Mouse (Mus musculus) cerebellum, postnatal 36 days (tissue): ENCODE data around the gene Akr1b10.
"Not testable (repeated sequence)": the region's sequence is repeated elsewhere in the genome, so short reads cannot be mapped to it uniquely, and the experiment has no call there.

ENCODE experiments used
- DNase-seq, 2 experiments: peaks; one replicate each; pipeline ENCODE4 v3.0.0; 2021 to 2022; ENCODE audit warnings: mixed read lengths in 2 of 2

The Akr1b10 gene

DNA sequence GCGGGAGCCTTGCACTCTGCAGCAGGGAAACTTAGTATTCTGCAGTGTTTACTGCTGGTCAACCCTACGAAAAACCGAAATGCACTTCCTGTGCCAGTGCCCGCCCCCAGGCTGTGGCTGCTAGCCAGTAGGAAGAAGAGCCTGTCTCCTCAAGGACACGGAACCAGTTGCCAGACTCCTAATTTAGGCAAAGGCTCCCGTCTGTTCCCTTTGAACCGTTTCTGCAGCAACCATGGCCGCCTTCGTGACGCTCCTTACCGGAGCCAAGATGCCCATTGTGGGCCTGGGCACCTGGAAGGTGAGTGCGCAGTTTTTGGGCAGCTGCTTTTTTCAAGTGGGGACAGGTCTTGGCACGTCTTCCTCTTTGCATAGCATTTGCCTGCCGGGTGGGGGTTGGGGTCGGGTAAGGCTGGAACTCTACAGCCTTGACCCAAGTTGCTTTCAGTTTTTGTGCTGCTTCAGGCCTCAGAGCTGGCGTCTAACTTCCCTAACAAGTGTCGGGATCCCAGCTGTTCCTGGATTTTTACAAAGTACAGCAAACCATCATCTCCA is at the start of gene Akr1b10:
Gene Akr1b10 (plus strand): TSS at position 109 of the 552 bp plus-strand sequence.
- DNase-seq = peak; percentile 64 to 65

DNA sequence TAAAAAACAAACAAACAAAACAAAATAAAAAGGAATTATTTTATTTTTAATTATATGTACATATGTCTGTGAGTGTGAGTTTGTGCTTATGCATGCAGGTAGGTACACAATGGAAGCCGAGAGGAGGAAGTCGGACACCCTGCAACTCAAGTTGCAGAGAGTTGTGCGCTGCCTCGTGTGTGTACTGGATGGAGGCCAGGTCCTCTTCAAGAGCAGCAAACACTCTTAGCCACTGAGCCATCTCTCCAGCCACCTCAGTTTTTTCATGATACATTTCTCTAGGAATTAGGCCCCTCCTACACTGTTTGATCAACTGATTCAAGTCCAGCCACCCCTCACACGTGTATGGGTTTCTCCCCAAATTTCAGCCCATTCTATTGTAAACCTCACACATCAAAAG is 49.3 kb upstream of the Akr1b10 start:
- no peak for DNase-seq

DNA sequence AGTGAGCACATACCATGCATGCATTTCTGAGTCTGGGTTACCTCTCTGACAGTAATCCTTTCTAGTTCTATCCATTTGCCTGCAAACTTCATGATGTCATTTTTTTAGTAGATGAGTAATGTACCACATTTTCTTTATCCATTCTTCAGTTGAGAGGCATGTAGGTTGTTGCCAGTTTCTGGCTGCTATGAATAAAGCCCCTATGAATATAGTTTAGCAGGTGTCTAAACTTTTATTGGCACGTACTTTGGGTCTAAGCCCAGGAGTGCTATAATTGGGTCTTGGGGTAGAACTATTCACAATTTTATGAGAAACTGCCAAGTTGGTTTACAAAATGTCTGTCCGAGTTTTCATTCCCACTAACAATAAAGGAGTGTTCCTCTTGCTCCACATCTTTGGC is 46.2 kb upstream of the Akr1b10 start:
- DNase-seq = no peak

DNA sequence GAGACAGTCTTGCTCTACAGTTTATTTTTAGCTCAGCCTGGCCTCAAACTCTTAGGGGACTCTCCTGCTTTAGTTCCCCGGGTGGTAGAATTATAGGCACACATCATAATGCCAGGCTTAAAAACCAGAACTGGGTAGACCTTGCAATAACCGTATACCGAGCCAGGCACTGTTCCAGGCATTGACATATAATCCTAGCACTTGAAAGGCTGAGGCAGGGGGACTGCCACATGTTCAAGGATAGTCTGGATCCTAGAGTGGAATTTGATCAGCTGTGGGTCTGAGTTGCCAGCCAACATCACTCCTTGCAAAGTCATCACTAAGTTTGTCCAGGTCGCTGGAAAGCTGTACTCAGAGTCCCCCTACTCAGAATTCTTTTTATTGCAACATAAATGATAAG is 42.0 kb upstream of the Akr1b10 start:
- no peak for DNase-seq

DNA sequence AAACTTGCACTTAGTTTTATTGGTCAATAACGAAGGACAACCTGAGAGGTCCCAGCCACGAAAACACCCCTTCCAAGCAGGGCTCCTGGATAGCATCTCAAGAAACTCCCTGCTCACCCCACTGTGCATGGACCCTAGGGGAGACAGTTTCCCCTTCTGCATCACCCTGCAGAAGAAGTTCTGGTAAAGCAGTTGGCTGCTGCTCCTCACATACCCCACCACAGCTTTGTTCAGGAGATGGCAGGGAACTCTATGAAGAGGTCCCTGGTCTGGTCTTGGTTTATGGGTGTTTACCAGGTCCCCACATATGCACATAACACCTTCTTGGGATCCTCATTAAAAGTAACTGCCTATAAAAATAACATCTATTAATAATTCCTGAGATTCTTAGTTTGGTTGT is 41.5 kb upstream of the Akr1b10 start:
- no peak for DNase-seq

DNA sequence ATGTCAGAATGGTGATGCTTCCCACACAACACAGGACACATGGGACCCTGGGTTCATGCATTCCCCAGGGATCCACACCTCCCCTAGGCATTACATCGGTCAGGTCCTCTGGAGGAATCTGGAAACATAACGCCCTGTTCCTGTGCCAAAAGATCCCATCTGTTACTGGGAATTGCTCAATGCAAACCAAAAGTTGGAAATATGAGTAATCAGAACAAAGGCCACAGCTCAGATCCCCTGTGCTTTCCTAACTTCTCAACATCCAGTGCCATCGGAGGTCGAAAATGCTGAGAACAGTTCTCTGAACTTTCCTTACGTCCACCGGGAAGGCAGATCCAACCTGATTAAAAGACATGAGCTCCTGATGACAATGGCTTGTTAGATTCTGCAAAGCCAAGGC is 40.6 kb upstream of the Akr1b10 start:
- DNase-seq = no peak

DNA sequence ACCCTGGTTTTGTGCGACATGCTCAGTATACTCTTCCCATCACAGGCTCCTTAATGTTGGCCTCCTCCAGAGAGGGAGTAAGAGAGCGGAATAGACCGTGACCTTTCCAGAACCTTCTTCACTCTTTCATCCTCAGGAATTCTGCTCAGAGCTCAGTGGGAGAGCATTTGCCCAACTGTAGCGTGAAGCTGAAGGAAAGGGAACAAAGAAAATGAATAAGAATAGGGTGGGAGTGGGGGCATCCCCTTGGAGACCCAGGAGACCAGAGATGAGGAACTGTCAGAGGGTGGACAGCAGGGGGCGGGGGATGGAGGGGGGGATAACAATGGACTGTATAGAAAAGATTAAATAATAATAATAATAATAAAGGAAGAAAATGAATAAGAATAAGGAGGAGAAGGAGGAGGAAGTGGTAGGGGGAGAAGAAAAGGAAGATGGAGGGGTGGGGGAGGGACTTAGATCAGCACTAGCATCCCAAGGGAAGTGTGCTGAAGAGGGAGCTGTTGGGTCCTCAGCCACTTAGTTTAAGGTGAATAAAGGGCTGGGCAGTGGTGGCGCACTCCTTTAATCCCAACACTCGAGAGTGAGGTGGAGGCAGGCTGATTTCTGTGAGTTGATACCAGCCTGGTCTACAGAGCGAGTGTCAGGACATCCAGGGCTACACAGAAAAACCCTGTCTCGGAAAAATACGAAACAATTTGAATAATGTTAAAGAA is 39.7 kb upstream of the Akr1b10 start:
- no peak for DNase-seq

DNA sequence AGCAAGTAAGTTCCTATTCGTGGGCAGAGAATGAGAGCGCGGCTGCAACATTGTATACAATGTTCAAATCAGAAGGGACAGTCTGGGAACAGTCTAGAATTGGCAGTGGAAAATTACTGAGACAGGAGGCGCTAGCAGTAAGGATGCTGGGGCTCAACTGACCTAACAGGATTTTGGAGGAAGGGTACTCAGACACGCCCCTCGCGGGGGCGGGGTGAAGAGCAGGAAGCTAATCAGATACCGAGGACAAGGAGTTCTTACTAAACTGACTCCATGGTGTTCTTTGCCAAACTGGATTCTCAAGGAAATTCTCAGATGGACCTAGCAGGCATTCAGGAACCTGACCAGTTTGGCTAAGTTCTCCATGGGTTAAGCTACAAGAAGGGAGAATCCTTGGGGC is 39.1 kb upstream of the Akr1b10 start:
- DNase-seq = no peak

DNA sequence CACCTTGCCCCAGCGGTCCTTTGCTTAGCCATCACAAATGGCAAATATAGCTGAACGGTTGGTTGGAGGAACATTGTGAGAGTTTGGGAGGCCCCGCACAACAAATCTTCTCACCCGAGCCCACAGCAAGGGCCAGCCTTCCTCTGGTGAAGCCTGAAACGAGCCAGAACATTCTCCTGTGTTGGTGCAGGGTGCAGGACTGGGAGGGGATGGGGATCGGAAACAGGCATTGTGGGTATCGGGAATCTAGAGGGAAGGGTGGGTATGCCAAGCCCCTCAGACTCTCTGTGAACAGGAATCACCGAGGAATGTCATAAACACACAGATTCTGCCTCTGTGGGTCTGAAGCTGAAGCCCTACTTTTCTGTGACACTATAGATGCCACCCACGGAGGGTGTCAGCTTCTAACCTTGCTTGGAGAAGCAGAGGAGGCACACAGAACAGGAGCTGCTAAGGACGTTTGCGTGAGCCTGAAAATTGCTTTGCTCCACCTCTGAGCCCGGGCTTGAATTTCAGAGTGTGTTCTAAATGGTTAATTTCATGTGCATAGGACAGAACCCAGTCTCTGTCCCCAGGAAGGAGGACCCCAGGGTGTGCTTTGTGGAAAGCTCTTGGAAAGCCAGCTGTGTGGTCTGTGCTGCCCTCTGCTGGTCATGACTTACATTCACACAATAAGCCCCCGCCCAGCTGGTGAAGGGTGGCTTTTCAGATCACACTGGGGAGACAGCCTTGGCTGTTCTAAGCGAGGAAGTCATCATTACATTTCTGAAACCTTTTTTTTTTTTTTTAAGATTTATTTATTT is 37.7 kb upstream of the Akr1b10 start:
- peak; percentile 53 to 60 for DNase-seq

DNA sequence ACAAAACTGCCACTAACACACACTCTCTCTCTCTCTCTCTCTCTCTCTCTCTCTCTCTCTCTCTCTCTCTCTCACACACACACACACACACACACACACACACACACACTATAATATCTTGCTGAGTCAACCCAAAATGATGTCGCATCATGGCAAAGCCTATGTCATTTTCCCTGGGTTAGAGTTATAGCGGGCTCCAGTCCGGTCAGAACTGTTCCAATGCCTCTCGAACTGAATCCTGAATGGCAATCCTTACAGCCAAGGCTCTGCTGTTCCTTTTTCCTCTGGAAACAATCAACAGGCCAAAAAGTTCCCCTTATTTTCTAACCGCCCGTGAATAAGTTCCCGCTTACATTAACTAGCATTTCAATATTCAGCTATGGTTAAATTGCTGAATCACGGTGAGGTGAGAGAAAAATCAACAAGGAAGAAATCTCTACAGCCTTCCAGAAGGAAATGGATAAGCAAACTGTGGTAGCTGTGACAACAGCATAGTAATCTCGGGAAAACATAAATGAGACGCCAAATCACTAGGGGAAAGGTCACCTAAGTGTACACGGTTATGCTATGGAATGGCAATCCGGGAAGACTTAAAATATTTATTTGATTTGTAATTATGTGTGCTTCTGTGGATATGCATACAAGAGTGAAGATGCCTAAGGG is 33.9 kb upstream of the Akr1b10 start:
- no peak for DNase-seq

DNA sequence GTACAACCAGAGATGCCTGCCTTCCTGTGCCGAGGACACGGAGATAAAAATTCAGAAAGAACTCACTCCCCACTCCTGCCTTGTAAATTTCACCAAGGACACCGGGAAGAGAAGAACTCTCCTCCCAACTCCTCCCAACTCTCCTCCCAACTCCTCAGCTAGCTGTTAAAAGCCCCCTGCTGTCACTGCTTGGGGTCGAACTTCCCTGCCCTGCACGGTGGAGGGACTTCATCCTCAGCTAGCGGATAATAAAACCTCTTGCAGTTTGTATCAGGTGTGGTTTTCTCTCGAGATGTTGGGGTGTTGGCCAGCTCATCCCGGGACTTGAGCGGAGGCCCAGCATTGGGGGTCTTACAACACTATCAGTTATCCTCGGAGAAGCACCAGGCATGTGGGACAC is 32.5 kb upstream of the Akr1b10 start:
- DNase-seq = not testable (repeated sequence)

DNA sequence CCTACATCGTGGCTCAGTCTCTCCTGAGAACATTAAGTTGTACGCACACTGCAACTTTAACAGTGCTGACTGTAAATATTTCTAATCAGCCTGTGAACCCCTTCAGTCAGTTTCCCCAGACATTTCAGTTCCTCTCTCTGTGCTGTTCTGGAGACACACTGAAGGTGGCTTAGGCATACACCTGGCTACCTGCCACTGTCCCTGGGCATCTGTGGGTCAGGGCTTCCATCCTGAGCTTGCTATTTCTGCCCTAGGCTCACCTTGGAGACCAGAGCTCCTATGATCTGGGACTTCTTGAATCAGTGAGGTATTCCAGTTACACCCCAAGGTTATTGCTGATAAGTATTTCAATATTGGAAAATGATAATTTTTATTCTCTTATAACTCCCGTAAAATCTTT is 31.6 kb upstream of the Akr1b10 start:
- DNase-seq = no peak

DNA sequence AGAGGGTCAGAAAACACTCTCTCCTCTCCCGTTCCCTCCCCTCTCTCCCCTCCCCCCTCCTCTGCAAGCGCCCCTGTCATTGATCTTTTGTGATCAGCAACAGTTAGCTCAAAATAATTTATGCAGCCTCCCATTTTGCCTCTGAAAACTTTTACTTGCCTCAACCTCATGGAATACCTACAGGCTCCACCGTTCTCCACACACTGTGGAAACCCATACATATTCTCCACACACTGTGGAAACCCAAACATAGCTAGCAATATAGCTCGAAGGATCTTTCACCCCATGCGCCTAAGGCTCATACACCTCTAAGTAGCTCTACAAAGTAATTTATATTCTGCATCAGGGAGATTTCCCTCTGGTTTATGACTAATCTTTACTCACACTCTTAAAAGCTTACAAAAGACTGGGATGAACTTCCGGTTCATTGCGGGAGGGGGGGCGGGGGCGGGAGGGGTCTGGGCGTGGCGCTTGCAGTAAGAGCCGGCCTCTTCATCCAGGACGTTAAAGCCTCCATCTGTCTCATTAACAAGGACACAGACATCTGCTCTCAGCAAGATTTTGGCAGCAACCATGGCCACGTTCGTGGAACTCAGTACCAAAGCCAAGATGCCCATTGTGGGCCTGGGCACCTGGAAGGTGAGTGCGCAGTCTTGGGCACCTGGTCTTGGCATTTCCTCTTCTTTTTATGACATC is 30.2 kb upstream of the Akr1b10 start, which contains the start of gene Akr1b8:
Gene Akr1b8 (plus strand): TSS at position 462 of the 696 bp plus-strand sequence.
- DNase-seq = peak; percentile 75 to 76

DNA sequence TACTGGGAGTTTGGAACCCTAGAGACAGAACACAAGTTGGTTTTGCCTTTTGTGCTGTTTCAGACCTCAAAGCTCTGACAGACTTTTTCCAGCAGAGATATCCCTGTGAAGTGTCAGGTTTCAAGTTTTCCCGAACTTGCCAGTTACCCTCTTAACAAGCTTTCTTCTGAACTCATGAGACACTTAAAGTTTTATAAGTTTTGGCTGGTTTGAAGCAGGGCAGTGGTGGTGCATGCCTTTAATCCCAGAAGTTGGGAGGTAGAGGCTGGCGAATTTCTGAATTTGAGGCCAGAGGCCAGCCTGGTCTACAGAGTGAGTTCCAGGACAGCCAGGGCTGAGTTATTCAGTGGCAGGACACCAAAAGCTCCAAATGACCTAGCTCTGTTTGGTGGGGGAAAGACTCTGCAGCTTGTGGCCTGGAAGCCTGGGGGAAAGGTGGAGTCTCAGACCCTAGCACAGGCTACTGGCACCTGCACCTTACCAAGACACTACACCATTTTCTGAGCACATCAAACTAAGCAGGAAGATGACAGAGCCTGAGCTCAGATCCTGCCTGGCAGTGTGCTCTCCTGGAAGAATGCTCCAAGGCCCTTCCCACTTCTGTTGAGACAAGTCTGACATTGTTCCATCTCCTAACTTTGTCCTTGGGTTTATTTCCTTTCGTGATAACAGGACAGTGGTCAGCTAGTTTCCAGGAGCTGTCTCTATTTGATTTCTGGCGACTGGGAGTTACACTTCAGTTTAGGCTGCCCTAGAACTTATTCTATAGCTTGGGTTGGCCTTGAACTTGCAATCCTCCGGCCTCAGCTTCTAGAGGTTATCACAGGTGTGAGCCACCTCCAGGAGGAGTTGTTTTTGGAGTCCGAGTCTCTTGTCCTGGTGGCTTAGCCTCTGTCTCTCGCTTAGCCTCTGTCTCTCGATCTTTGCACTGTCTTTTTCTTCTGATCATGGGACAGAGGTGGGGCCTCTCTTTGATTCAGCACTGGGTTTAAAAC is 29.4 kb upstream of the Akr1b10 start:
- DNase-seq = no peak

DNA sequence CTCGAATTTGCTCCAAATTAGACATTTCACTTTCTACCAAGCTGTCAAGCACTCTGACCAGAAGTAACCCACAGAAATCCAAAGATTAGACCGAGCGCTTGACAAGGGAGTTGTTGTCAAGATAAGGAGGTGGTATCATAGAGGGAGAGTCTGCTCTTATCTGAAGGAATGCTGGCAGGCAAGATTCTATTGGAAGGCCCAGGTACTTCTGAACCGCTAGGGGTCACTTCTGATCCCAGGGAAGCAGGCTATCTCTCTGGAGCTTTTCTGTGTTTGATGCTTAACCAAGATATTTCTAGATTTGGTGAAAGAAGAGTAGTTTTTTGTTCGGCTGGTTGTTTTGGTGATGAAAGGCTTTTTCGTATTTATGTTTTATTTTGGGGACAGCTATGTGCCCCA is 28.7 kb upstream of the Akr1b10 start:
- DNase-seq = no peak

DNA sequence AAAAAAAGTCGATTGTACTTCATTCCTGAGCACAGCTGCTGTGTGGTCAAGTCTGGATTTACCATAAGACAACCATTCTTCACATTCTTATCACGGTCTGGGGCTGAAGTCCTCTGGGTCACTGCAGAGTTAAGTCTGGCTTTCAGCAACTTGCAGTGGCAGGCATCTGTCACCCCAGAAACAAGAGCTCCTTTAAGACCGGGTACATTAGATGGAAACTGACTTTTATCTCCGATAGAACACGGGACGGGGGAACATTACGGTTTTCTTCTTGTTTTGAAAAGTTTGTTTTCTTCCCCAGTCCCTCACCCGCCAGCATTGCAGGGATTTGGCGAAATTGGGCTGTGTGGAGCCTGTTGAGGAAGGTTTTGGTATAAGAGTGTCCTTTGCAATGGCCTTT is 28.2 kb upstream of the Akr1b10 start:
- no peak for DNase-seq

DNA sequence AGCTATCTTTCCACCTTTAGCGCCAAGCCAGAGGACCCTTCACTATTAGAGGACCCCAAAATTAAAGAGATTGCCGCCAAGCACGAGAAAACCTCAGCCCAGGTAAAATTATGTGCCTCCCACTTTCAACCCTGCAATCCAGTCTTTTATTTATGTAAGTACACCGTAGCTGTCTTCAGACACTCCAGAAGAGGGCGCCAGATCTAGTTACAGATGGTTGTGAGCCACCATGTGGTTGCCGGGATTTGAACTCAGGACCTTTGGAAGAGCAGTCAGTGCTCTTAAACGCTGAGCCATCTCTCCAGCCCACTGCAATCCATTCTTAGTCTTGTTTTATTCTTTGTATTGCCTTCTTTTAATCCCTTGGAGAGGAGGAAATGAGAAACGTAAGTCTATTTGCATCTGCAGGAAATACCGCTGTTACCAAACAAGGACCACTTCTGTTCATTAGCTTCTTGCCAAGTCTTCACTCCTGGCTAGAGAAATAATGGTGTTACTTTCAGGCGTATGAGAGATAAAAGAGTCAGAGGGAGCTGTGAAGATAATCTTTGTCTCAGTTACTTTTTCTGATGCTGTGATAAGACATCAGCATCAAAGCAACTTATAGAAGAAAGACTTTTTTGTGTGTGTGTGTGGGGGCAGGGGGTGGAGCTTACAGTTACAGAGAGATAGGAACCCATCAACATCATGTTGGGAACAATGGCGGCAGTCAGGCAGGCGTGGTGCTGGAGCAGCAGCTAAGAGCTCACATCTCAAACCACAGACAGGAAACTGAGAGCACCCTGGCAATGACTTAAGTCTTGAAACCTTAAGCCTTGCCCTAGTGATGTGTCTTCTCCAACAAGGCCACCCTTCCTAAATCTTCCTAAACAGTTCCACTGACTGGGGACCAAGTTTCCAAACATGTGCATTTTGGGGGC is 19.5 kb upstream of the Akr1b10 start:
- no peak for DNase-seq

DNA sequence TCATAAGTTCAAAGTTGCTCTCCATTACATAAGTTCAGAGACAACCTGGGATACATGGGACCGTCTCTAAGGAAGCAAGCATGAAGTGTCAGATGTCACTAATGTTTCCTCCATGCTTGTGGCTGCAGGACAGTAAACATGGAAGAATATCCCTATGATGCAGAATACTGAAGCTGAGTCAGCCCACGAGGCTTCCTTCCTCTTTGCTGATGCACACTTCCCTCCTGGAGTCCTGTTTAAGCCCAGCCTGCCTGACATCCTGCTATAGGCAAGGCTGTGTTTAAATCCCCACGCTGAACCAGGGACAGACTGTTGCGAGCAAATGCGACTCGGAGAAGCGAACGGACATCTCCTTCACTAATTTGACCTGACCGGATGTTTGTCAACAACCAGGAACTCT is 16.0 kb upstream of the Akr1b10 start:
- no peak for DNase-seq

DNA sequence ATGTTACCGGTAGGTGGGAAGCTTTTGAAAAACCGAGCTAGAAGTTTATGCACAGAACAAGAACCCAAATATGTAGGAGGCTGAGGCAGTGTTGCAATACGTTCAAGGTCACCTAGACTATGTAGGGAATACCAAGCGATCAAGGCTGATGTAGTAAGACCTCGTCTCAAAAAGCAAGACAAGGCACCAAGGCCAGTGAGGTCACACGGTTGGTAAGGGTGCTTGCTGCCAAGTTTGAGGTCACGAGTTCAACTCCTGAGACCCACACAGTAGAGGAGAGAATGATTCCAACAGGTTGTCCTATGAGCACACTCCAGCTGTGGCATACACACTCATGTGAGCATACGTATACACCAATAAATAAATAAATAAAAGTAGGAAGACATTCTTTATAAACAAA is 13.9 kb upstream of the Akr1b10 start:
- no peak for DNase-seq

DNA sequence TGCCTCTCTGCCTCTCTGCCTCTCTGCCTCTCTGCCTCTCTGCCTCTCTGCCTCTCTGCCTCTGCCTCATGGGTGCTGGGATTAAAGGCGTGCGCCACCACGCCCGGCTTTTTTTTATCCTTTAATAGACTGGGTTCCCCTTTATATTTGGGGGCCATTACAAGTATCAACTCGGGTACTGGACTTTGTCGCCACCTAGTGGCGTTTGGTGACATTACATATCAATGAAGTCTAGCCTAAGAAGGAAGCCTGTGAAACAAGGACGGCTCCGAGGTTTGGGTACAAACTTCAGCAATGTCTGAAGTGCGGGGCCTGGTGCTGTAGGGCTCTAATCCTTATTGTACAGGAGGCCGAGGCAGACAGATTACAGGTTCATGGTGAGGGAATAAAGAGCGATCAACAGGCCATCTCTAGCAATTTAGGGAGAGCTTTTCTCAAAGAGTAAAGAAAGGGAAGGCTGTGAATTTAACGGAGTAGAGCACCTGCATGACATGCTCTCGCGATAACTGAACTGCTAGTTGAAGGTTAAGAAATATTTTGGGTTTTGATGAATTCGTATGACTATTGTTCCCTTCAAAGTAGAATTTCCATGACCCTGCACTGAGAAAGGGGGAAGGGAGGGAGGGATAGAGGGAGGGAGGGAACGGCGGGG is 12.2 kb upstream of the Akr1b10 start:
- peak; percentile 72 to 86 for DNase-seq
